Mouse (Mus musculus): ENCODE results near the gene Rapgef4.

- TF ChIP-seq HCFC1 (IDR thresholded peaks at IDR 0.05; ENCODE audit: borderline replicate concordance, insufficient read depth, low read length) (no peak), MAFK (IDR thresholded peaks at IDR 0.05; ENCODE audit: insufficient read depth, low read depth, low read length) (no peak), ZC3H11A (IDR thresholded peaks at IDR 0.05; ENCODE audit: borderline replicate concordance, low read depth, low read length) (no peak), ZNF384 (IDR thresholded peaks at IDR 0.05; ENCODE audit: low read depth, low read length) (no peak)
These were observed 11.1 kb downstream of the Rapgef4 start for GRCm38 (mm10) chr2:71992129-71992528.

Data from ES-E14 (cell line).